Mouse (Mus musculus): ENCODE measurements at regions not wholly inside any gene's neighbourhood (a gene's known extent, or its start where the extent isn't known, plus 50 kb on each side); places are given as distances from the start of the nearest gene placed in this dataset.

DNA sequence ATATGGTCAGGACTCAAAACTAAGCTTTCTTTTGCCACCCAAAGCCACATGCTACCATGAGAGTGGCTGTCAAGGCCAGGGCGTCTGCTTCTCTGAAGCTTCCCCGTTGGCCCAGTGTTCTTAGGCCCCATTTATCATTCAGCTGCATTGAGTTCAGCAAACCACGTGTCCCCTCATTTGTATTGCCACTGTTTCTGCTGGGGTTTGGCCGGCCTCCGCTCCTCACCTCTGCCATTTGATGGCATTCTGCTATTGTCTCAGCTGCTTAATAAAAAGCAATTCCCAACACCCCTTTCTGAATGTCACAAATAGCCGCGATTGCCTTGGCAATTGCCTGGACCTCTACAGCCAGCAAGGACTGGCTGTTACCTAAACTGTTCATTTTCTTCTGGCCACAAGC is 108.4 kb upstream of the Tdrd3 start:
- TF ChIP-seq CTCF (IDR thresholded peaks at IDR 0.05; ENCODE audit: extremely low read depth, insufficient read depth, low read length), result no peak
- TF ChIP-seq POLR2A (IDR thresholded peaks at IDR 0.05; ENCODE audit: extremely low read depth, insufficient read depth, low read length), result no peak
